Mouse (Mus musculus): ENCODE measurements around the gene Cdk5r2. TPM values are rescaled to one million over a fixed set of nuclear protein-coding genes. Genes with fewer than 3 reads are reported as not detected.

Gene Cdk5r2
- total and polyA plus RNA-seq, 3 experiments = 0.04 to 0.24 TPM; not detected in 1

GRCm38 (mm10) chr1:74855156-74855555, 422 bp downstream of the Cdk5r2 start:
- Histone ChIP-seq H3K27ac (ENCODE audit: insufficient read depth, low read depth) (no peak overlapping the region), H3K4me1 (ENCODE audit: control insufficient read depth in 1 of 2, insufficient read depth in 2 of 2) (peaks cover 6 to 54% of the 10 kb centered on the region in 2 experiments; a peak in 3 of 4 replicates), H3K4me2 (ENCODE audit: insufficient read depth, low read depth, poor library complexity, severe bottlenecking) (peak overlapping the region; percentile 67), H3K36me3 (replicated peaks in 1 of 2; ENCODE audit: control insufficient read depth in 1 of 2, insufficient read depth in 1 of 2, low read length in 1 of 2) (no peaks in the 10 kb centered on the region), H3K9me3 (replicated peaks; ENCODE audit: low read length) (peaks cover 14% of the 10 kb centered on the region), H3K9ac (ENCODE audit: insufficient read depth, low read depth) (peak overlapping the region; percentile 41; the same call in 1 of the 2 replicates), H3K79me2 (replicated peaks; ENCODE audit: control insufficient read depth, extremely low read depth, insufficient read depth, poor library complexity, severe bottlenecking) (no peaks in the 10 kb centered on the region), H3K27me3 (replicated peaks) (peaks cover 5% of the 10 kb centered on the region), H3K4me3 (replicated peaks in 1 of 3; ENCODE audit: low read depth in 2 of 3, low read length in 2 of 3, poor library complexity in 1 of 3) (peak overlapping the region in 2 of 3 experiments; percentile 47 to 51)
- dilution Hi-C loops (cut with MboI; ENCODE audit: extremely low pct_ligation_motif_present, extremely low pct_unique_long_range_greater_than_20kb, low sequenced_read_pairs) = no loop called here
- no peak for TF ChIP-seq HCFC1 (IDR thresholded peaks at IDR 0.05; ENCODE audit: low read depth, low read length)
- no peak for TF ChIP-seq JUND (conservative IDR thresholded peaks at IDR 0.05; ENCODE audit: low read depth, low read length)
- no peak for TF ChIP-seq ETS1 (conservative IDR thresholded peaks at IDR 0.05; ENCODE audit: low read depth, low read length)
- no peak for TF ChIP-seq POLR2A (IDR thresholded peaks at IDR 0.05; ENCODE audit: low read depth, low read length)
- no peak for TF ChIP-seq NRF1 (IDR thresholded peaks at IDR 0.05; ENCODE audit: low read depth, low read length)
- no peak for TF ChIP-seq UBTF (IDR thresholded peaks at IDR 0.05; ENCODE audit: low read depth, low read length)
- TF ChIP-seq GABPA (IDR thresholded peaks at IDR 0.05; ENCODE audit: insufficient replicate concordance, low read depth, low read length) = no peak
- no peak for TF ChIP-seq USF2 (conservative IDR thresholded peaks at IDR 0.05; ENCODE audit: low read depth, low read length)
- no peak for TF ChIP-seq RAD21 (IDR thresholded peaks at IDR 0.05; ENCODE audit: low read depth, low read length)
- TF ChIP-seq E2F4 (IDR thresholded peaks at IDR 0.05; ENCODE audit: insufficient replicate concordance, low read depth, low read length) = no peak
- no peak for TF ChIP-seq BHLHE40 (IDR thresholded peaks at IDR 0.05; ENCODE audit: low read depth, low read length)
- no peak for TF ChIP-seq RCOR1 (conservative IDR thresholded peaks at IDR 0.05; ENCODE audit: low read depth, low read length)
- TF ChIP-seq MAZ (IDR thresholded peaks at IDR 0.05; ENCODE audit: low read depth, low read length) = no peak
- no peak for TF ChIP-seq MYC (IDR thresholded peaks at IDR 0.05; ENCODE audit: low read depth, low read length)
- no peak for TF ChIP-seq MXI1 (IDR thresholded peaks at IDR 0.05; ENCODE audit: low read depth, low read length)
- TF ChIP-seq TBP (conservative IDR thresholded peaks at IDR 0.05; ENCODE audit: low read depth, low read length) = no peak
- no peak for DNase-seq (ENCODE audit: extremely low read depth)
- in situ Hi-C loops (cut with MboI; ENCODE audit: low pct_ligation_motif_present, low pct_unique_long_range_greater_than_20kb, low sequenced_read_pairs) = no loop called here

- Histone ChIP-seq H3K9me3 (replicated peaks; ENCODE audit: low read length) (peaks cover 14% of the 10 kb centered on the region), H3K4me3 (replicated peaks in 1 of 3; ENCODE audit: low read depth in 2 of 3, low read length in 2 of 3, poor library complexity in 1 of 3) (no peak overlapping the region), H3K27me3 (replicated peaks) (peaks cover 2% of the 10 kb centered on the region), H3K79me2 (replicated peaks; ENCODE audit: control insufficient read depth, extremely low read depth, insufficient read depth, poor library complexity, severe bottlenecking) (no peaks in the 10 kb centered on the region), H3K4me1 (ENCODE audit: control insufficient read depth in 1 of 2, insufficient read depth in 2 of 2) (peaks cover 6 to 48% of the 10 kb centered on the region in 2 experiments; a peak in 3 of 4 replicates), H3K4me2 (ENCODE audit: insufficient read depth, low read depth, poor library complexity, severe bottlenecking) (no peak overlapping the region), H3K9ac (ENCODE audit: insufficient read depth, low read depth) (no peak overlapping the region), H3K36me3 (replicated peaks in 1 of 2; ENCODE audit: control insufficient read depth in 1 of 2, insufficient read depth in 1 of 2, low read length in 1 of 2) (no peaks in the 10 kb centered on the region), H3K27ac (ENCODE audit: insufficient read depth, low read depth) (no peak overlapping the region)
- dilution Hi-C loops (cut with MboI; ENCODE audit: extremely low pct_ligation_motif_present, extremely low pct_unique_long_range_greater_than_20kb, low sequenced_read_pairs) (no loop called here), in situ Hi-C loops (cut with MboI; ENCODE audit: low pct_ligation_motif_present, low pct_unique_long_range_greater_than_20kb, low sequenced_read_pairs) (no loop called here)
- DNase-seq (ENCODE audit: extremely low read depth) = no peak
- TF ChIP-seq JUND (conservative IDR thresholded peaks at IDR 0.05; ENCODE audit: low read depth, low read length) = no peak
- TF ChIP-seq SMC3 (IDR thresholded peaks at IDR 0.05; ENCODE audit: low read depth, low read length) = no peak
These were observed 1.1 kb downstream of the Cdk5r2 start for GRCm38 (mm10) chr1:74855651-74856438.
